Mouse (Mus musculus): ENCODE results near the gene Plk5. TPM values are rescaled to one million over a fixed set of nuclear protein-coding genes. Genes with fewer than 3 reads are reported as not detected.

Gene Plk5
- total and polyA plus RNA-seq, 3 experiments: 0.19 TPM; not detected in 1

- H3K79me2 ChIP-seq (ENCODE audit: control insufficient read depth, insufficient read depth, low read length, poor library complexity): no peaks in the 10 kb centered on the region
- DNase-seq (ENCODE audit: low read depth, low spot score): peak; percentile 89
- H3K9me3 ChIP-seq (replicated peaks; ENCODE audit: insufficient read depth, low read length): no peaks in the 10 kb centered on the region
- H3K27me3 ChIP-seq (ENCODE audit: control insufficient read depth in 1 of 2, insufficient read depth in 2 of 2, low read length in 2 of 2): no peaks in the 10 kb centered on the region
- peaks cover 0 to 7% of the 10 kb centered on the region in 2 experiments; a peak in 3 of 4 replicates for H3K36me3 ChIP-seq (ENCODE audit: control insufficient read depth in 1 of 2, insufficient read depth in 2 of 2, low read length in 2 of 2)
- peaks cover 4 to 18% of the 10 kb centered on the region in 2 experiments for H3K4me1 ChIP-seq (ENCODE audit: control insufficient read depth in 1 of 2, insufficient read depth in 2 of 2, low read length in 2 of 2)
- no peak overlapping the region for H3K27ac ChIP-seq (ENCODE audit: control insufficient read depth, low read depth, low read length)
- no peak overlapping the region for H3K9ac ChIP-seq (ENCODE audit: control insufficient read depth, low read depth, low read length, poor library complexity, severe bottlenecking)
- H3K4me3 ChIP-seq (ENCODE audit: control insufficient read depth in 1 of 2, insufficient read depth in 1 of 2, low read depth in 2 of 2, low read length in 2 of 2): no peak overlapping the region
- TF ChIP-seq SIN3A (IDR thresholded peaks at IDR 0.05; ENCODE audit: low read length) (no peak), ETS1 (IDR thresholded peaks at IDR 0.05; ENCODE audit: low read depth, low read length) (no peak), ZC3H11A (IDR thresholded peaks at IDR 0.05; ENCODE audit: low read depth, low read length) (peak; percentile 65), ELF1 (IDR thresholded peaks at IDR 0.05; ENCODE audit: low read depth, low read length) (no peak), MEF2A (IDR thresholded peaks at IDR 0.05; ENCODE audit: extremely low read depth, insufficient replicate concordance, low read depth, low read length, poor library complexity, severe bottlenecking) (no peak), SMC3 (IDR thresholded peaks at IDR 0.05; ENCODE audit: low read depth, low read length) (peak; percentile 88), TBP (IDR thresholded peaks at IDR 0.05; ENCODE audit: low read depth, low read length) (no peak), UBTF (IDR thresholded peaks at IDR 0.05; ENCODE audit: borderline replicate concordance, insufficient read depth, low read depth, low read length) (no peak), E2F4 (IDR thresholded peaks at IDR 0.05; ENCODE audit: borderline replicate concordance, low read depth, low read length) (no peak), CTCF (IDR thresholded peaks at IDR 0.05 in 2 of 3, conservative IDR thresholded peaks at IDR 0.05 in 1 of 3; ENCODE audit: control insufficient read depth in 1 of 3, insufficient read depth in 1 of 3, low read depth in 2 of 3, low read length in 3 of 3, poor library complexity in 1 of 3, severe bottlenecking in 1 of 3) (peak; percentile 90 to 94 (median 94)), TAL1 (IDR thresholded peaks at IDR 0.05; ENCODE audit: low read length) (no peak), MXI1 (IDR thresholded peaks at IDR 0.05; ENCODE audit: low read depth, low read length) (0 out of 2 replicates have a peak, but pooled peaks have one; percentile 17), CHD2 (IDR thresholded peaks at IDR 0.05; ENCODE audit: low read length) (no peak), POLR2AphosphoS2 (IDR thresholded peaks at IDR 0.05; ENCODE audit: low read length) (0 out of 2 replicates have a peak, but pooled peaks have one; percentile 21), POLR2A (IDR thresholded peaks at IDR 0.05; ENCODE audit: control insufficient read depth in 1 of 2, insufficient read depth in 1 of 2, low read depth in 1 of 2, low read length in 2 of 2, poor library complexity in 1 of 2) (no peak), BHLHE40 (IDR thresholded peaks at IDR 0.05; ENCODE audit: borderline replicate concordance, low read depth, low read length) (no peak), GABPA (IDR thresholded peaks at IDR 0.05; ENCODE audit: low read depth, low read length) (no peak), ZMIZ1 (IDR thresholded peaks at IDR 0.05; ENCODE audit: low read depth, low read length) (no peak), GATA1 (IDR thresholded peaks at IDR 0.05; ENCODE audit: low read depth, low read length) (no peak), RAD21 (IDR thresholded peaks at IDR 0.05; ENCODE audit: low read depth, low read length) (peak; percentile 73), USF2 (IDR thresholded peaks at IDR 0.05; ENCODE audit: borderline replicate concordance in 1 of 2, insufficient read depth in 1 of 2, low read depth in 1 of 2, low read length in 2 of 2) (peak in 1 of 2 experiments; percentile 45; a peak in 1 of 4 replicates), MAFK (IDR thresholded peaks at IDR 0.05; ENCODE audit: borderline replicate concordance, low read depth, low read length) (no peak), MAZ (IDR thresholded peaks at IDR 0.05; ENCODE audit: low read depth, low read length) (no peak; the same call in 1 of the 2 replicates), TCF12 (IDR thresholded peaks at IDR 0.05; ENCODE audit: low read depth, low read length) (no peak), MYC (IDR thresholded peaks at IDR 0.05; ENCODE audit: low read depth, low read length) (0 out of 2 replicates have a peak, but pooled peaks have one; percentile 45), USF1 (IDR thresholded peaks at IDR 0.05; ENCODE audit: low read depth, low read length) (peak; percentile 88), RCOR1 (IDR thresholded peaks at IDR 0.05; ENCODE audit: low read depth, low read length) (no peak), KAT2A (conservative IDR thresholded peaks at IDR 0.05; ENCODE audit: low read depth, low read length) (no peak), NRF1 (IDR thresholded peaks at IDR 0.05; ENCODE audit: insufficient read depth, low read depth, low read length, poor library complexity, severe bottlenecking) (no peak), EP300 (IDR thresholded peaks at IDR 0.05; ENCODE audit: low read depth in 1 of 2, low read length in 2 of 2) (no peak), ZKSCAN1 (IDR thresholded peaks at IDR 0.05; ENCODE audit: low read depth, low read length) (no peak), ZNF384 (IDR thresholded peaks at IDR 0.05; ENCODE audit: low read depth, low read length) (no peak), POLR2AphosphoS5 (IDR thresholded peaks at IDR 0.05; ENCODE audit: borderline replicate concordance, low read depth, low read length) (no peak), MYB (IDR thresholded peaks at IDR 0.05; ENCODE audit: low read depth, low read length) (no peak), NELFE (IDR thresholded peaks at IDR 0.05; ENCODE audit: low read depth, low read length) (no peak)
These were observed 16.1 kb upstream of the Plk5 start for GRCm38 (mm10) chr10:80339941-80340750.
